Mouse (Mus musculus): ENCODE data around the gene Arfip1. TPM values are rescaled to one million over a fixed set of nuclear protein-coding genes. Genes with fewer than 3 reads are reported as not detected.

Gene Arfip1
- polyA plus RNA-seq, 1 experiment from 2014 or later: 74.1 TPM

Other genes with a start within 250 kb of the Arfip1 start
- 20.0 and 21.2 TPM in 2 replicates for gene Fhdc1, start 102.2 kb downstream of the Arfip1 start, polyA plus RNA-seq (2015; fragmentation: Nextera tagmentation; extraction: Ambion mirVana)
- gene Tigd4, start 10.9 kb upstream of the Arfip1 start, polyA plus RNA-seq (2015; fragmentation: Nextera tagmentation; extraction: Ambion mirVana): 0.21 and 0.31 TPM in 2 replicates
- gene Tmem154, start 83.6 kb upstream of the Arfip1 start, polyA plus RNA-seq (2015; fragmentation: Nextera tagmentation; extraction: Ambion mirVana): 14.8 and 19.1 TPM in 2 replicates
- 12.4 and 12.9 TPM in 2 replicates for gene Fbxw7, start 232.6 kb upstream of the Arfip1 start, polyA plus RNA-seq (2015; fragmentation: Nextera tagmentation; extraction: Ambion mirVana)

Data from stomach, embryonic 16.5 days (tissue).